Mouse (Mus musculus) hindbrain, embryonic 11.5 days (tissue): Measurements from ENCODE around the gene Otp. TPM values are rescaled to one million over a fixed set of nuclear protein-coding genes. Genes with fewer than 3 reads are reported as not detected.

Experiments used
- ATAC-seq: fragments of 200-750 bp; cut with Nextera tagmentation; 2 replicates; pipeline ENCODE4 v1.8.0; 2017; ENCODE audit warnings: mild to moderate bottlenecking, moderate TSS enrichment, moderate library complexity; ENCODE audit not compliant: low FRiP score
- DNase-seq: peaks from one replicate; pipeline ENCODE4 v3.0.0-alpha.2; 2015; ENCODE audit warnings: low spot score
- H3K27ac ChIP-seq: fragments of 300-500 bp; sonication (generic); 2 replicates; pipeline ENCODE4 v1.5.1; 2014; ENCODE audit warnings: mild to moderate bottlenecking, low read depth, low read length
- H3K27me3 ChIP-seq: fragments of 300-500 bp; sonication (generic); 2 replicates; pipeline ENCODE4 v1.6.1; 2014; ENCODE audit warnings: mild to moderate bottlenecking, low read length, moderate library complexity, mixed read lengths; ENCODE audit not compliant: control insufficient read depth, insufficient read depth
- H3K36me3 ChIP-seq: fragments of 300-500 bp; sonication (generic); 2 replicates; pipeline ENCODE4 v1.6.1; 2014; ENCODE audit warnings: mild to moderate bottlenecking, low read length, moderate library complexity, mixed read lengths; ENCODE audit not compliant: control insufficient read depth, insufficient read depth
- H3K4me1 ChIP-seq: fragments of 300-500 bp; sonication (generic); replicated peaks from 2 replicates; pipeline ENCODE4 v1.6.1; 2014; ENCODE audit warnings: low read length, mixed read lengths; ENCODE audit not compliant: control insufficient read depth, insufficient read depth
- H3K4me2 ChIP-seq: fragments of 300-500 bp; sonication (generic); replicated peaks from 2 replicates; pipeline ENCODE4 v1.6.1; 2014; ENCODE audit warnings: mild to moderate bottlenecking, low read depth, low read length
- H3K4me3 ChIP-seq: fragments of 300-500 bp; sonication (generic); 2 replicates; pipeline ENCODE4 v1.5.1; 2014; ENCODE audit warnings: low read depth, low read length
- H3K9ac ChIP-seq: fragments of 300-500 bp; sonication (generic); 2 replicates; pipeline ENCODE4 v1.6.1; 2014; ENCODE audit warnings: low read depth, low read length
- H3K9me3 ChIP-seq: fragments of 300-500 bp; sonication (generic); 2 replicates; pipeline ENCODE4 v1.6.1; 2016; ENCODE audit warnings: low read length; ENCODE audit not compliant: control insufficient read depth
- WGBS: fragments of 180-500 bp; shearing (Covaris S2); extraction: QIAGEN DNeasy Blood & Tissue Kit; methylation state at CpG from one replicate; pipeline ENCODE4 v1.1.7; 2014; 5-methylcytosine and 5-hydroxymethylcytosine counted together
- polyA plus RNA-seq: library from polyadenylated mRNA; unstranded; fragments of >200 nt; fragmentation: Nextera tagmentation; extraction: Ambion mirVana; gene quantifications from 2 replicates; pipeline ENCODE4 v1.2.1, GENCODE M21; 2014

The Otp gene
- polyA plus RNA-seq, 1 experiment from 2014 or later = 14.0 TPM

DNA sequence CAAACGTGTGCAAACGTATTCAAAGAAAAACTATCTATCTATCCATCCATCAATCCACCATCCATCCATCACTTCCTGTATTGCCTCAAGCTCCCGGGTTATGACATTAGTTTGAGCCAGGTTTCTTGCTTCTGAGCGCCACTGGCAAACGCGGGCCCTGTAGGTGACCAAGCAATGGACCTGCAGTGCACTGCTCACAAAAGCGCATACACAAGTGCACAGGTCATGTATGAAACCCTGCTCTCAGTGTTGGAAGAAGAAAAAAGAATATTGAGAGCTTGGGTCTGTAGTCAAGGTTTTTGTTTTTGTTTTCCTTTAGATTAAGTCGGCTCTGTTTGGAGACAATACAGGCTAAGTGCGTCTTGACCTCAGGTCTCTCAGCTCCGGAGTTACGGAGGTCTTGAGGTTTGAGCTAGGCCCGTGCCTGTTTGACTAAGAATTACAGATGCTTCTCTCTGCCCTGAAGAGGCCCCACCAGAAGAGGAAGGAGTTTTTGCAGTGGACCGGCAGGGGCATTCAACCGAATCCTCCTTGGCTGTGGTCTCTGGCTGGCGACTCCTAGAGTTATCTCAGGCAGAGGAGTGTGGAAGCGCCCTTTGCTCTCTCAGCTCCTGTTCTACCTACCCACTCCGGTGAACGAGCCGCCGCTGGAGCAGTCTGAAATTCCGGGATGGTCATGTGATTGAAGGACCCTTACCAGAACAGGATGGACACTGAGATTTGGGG, 4.8 kb upstream of the Otp start:
- no peak overlapping the region for H3K4me3 ChIP-seq
- DNase-seq = peak; percentile 62
- H3K9ac ChIP-seq = no peak overlapping the region
- H3K36me3 ChIP-seq = no peaks in the 10 kb centered on the region
- no peak overlapping the region for H3K27ac ChIP-seq
- peaks cover 11% of the 10 kb centered on the region for H3K4me1 ChIP-seq
- H3K27me3 ChIP-seq = peaks cover 85% of the 10 kb centered on the region
- no peak overlapping the region for H3K4me2 ChIP-seq
- no peak for ATAC-seq
- no peaks in the 10 kb centered on the region for H3K9me3 ChIP-seq
- under 1% methylated on average over 21 of the region's 21 CpGs for WGBS

GRCm38 (mm10) chr13:94871806-94872320, 3.5 kb upstream of the Otp start:
- Histone ChIP-seq H3K4me1 (peaks cover 11% of the 10 kb centered on the region), H3K4me2 (no peak overlapping the region), H3K9me3 (no peaks in the 10 kb centered on the region), H3K36me3 (no peaks in the 10 kb centered on the region), H3K27me3 (peaks cover 82% of the 10 kb centered on the region), H3K9ac (no peak overlapping the region), H3K4me3 (no peak overlapping the region), H3K27ac (no peak overlapping the region)
- DNase-seq (peak; percentile 46), ATAC-seq (no peak)
- under 1% methylated on average over 7 of the region's 7 CpGs for WGBS

DNA sequence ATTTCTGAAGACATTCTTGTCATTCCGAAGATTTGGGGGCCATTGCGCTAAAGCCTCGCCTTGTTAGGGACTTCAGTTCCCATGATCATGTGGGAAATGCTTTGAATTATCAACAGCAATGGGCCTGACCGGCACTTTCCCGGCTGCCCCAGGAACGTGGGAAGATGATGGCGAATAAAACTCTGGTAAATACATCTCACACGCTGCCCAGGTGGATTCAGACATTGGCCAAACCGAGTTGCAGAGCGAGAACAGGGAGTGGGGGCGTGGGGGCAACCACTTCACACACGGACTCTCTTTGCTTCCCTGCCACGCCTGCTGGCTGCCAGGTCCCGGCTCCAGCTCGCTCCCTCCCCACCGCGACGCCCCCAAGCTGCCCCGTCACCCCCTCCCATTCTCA, 3.0 kb upstream of the Otp start:
- Histone ChIP-seq H3K4me2 (no peak overlapping the region), H3K4me1 (peaks cover 11% of the 10 kb centered on the region), H3K36me3 (no peaks in the 10 kb centered on the region), H3K27ac (peak overlapping the region; percentile 2; the same call in 1 of the 2 replicates), H3K9me3 (no peaks in the 10 kb centered on the region), H3K9ac (no peak overlapping the region), H3K4me3 (no peak overlapping the region), H3K27me3 (peaks cover 82% of the 10 kb centered on the region)
- WGBS = under 1% methylated on average over 19 of the region's 19 CpGs
- DNase-seq (peak; percentile 54), ATAC-seq (no peak)

DNA sequence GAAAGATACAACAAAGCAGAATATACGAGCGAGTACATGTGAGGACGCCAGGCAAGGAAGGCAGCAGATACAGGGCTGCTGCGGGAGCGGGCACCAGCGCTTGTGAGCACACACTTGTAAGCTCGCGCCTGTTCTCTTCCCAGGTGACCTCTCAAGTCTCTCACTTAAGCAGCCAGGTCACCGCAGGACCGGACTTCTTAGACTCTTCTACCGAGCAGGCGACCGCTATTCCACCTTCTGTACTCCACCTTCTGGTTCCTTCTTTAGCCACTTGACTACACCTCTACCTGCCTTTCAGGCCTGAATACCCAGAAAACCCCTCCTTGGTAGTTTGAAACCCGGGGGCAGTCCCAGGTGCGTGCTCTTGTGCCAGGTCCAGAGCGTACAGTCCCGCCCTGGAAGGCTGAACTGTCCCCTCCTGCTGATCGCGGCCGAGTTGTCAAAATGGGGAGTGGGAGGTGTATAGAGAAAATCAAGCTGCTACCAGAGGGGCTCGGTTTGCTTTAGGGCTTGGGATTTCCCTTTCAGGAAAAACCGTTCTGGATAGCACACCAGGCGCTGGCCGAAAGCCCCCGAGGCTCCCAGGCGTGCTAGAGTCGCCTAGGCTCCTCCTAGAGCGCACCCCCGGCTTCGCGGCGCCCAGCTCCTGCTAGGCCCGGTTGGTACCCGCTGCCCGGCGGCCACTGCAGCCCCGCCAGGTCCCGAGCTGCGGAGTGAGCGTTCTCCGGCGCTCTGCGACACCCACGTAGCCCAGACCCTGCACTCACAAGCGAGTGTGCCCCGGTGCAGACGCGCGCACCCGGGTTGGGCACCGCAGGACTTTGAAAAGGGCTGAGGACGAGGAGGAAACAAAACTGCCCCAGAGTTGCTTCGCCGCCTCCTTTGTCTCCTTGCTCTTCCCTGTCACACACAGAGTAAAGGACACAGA, 2.0 kb upstream of the Otp start:
- Histone ChIP-seq H3K4me2 (0 out of 2 replicates have a peak overlapping the region, but pooled peaks have one; percentile 12), H3K36me3 (no peaks in the 10 kb centered on the region), H3K9ac (no peak overlapping the region), H3K27ac (peak overlapping the region; percentile 75), H3K4me1 (peaks cover 11% of the 10 kb centered on the region), H3K4me3 (peak overlapping the region; percentile 12; the same call in 1 of the 2 replicates), H3K9me3 (no peaks in the 10 kb centered on the region), H3K27me3 (peaks cover 79% of the 10 kb centered on the region)
- peak; percentile 28; the same call in 1 of the 2 replicates for ATAC-seq
- under 1% methylated on average over 53 of the region's 54 CpGs for WGBS
- peak; percentile 69 for DNase-seq

DNA sequence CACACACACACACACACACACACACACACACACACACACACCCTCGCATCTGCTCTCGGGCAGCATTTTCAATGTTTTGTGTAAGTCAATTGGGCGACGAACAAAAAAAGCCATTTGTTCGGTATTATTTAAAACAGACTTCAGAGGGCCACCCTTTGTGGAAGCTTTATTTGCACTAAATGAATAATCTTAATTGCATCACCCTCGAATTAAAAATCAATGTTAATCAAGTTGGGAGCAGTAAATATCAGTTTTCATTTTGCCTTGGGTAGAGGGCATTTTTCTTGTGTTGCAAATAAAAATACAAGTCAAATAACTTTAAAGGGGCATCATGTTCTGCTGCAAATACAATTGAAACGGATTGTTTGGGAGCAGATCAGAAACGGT, 1.4 kb upstream of the Otp start:
- WGBS = under 1% methylated on average over 8 of the region's 8 CpGs
- Histone ChIP-seq H3K27me3 (peaks cover 73% of the 10 kb centered on the region), H3K9me3 (no peaks in the 10 kb centered on the region), H3K4me3 (no peak overlapping the region), H3K27ac (no peak overlapping the region), H3K9ac (no peak overlapping the region), H3K4me2 (no peak overlapping the region), H3K4me1 (peaks cover 7% of the 10 kb centered on the region; the same call in 1 of the 2 replicates), H3K36me3 (no peaks in the 10 kb centered on the region)
- no peak for DNase-seq
- no peak for ATAC-seq

GRCm38 (mm10) chr13:94874656-94875395, 576 bp upstream of the Otp start:
- Histone ChIP-seq H3K4me2 (peak overlapping the region; percentile 17; the same call in 1 of the 2 replicates), H3K4me3 (no peak overlapping the region), H3K27ac (peak overlapping the region; percentile 18; the same call in 1 of the 2 replicates), H3K9ac (no peak overlapping the region), H3K4me1 (peaks cover 7% of the 10 kb centered on the region; the same call in 1 of the 2 replicates), H3K27me3 (peaks cover 72% of the 10 kb centered on the region), H3K36me3 (no peaks in the 10 kb centered on the region), H3K9me3 (no peaks in the 10 kb centered on the region)
- DNase-seq (peak; percentile 53), ATAC-seq (peak; percentile 56)
- under 1% methylated on average over 23 of the region's 23 CpGs for WGBS

DNA sequence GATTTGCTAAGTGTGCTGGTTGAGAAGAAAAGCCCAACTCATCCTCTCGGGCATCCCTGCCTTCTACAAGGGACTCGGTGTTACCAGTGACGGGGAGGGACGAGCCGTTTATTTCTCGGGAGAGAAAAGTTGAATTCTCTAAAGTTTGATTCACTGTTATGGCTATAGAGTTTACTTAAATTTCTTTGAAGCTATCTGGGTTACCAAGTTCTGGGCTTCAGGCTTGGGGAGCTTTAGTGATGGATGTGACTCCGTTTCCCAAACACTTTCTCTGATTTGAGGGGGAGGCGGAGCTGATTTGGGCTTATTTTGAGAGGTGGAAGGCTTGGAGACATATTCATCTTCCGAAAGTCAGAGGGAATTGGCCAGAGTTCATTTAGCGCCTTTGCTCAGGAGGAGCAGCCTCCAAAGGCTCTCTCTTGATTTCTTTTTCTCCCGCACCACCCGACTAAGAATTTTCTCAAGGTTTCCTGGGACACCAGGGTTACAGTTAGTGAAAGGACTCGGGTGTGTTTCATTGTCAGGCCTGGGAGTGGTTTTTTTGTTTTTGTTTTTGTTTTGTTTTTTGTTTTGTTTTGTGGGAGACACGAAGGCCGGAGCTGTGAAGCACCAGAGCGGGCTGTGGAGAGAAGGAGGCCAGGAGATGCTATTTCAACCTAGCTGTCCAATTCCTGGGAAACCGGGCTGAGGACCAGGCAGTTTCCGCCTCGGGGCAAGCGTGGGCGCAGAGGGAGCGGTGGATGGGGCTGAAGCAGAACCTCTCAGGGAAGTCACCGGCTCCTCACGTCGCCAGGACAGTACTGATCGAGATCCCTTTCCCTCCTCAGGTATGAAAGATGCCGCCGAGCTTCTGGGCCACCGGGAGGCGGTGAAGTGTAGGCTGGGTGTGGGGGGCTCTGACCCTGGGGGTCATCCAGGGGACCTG, 1.1 kb downstream of the Otp start:
- H3K36me3 ChIP-seq = no peaks in the 10 kb centered on the region
- no peaks in the 10 kb centered on the region for H3K9me3 ChIP-seq
- under 1% methylated on average over 30 of the region's 30 CpGs for WGBS
- H3K4me2 ChIP-seq = no peak overlapping the region
- H3K4me1 ChIP-seq = peaks cover 7% of the 10 kb centered on the region; the same call in 1 of the 2 replicates
- peak overlapping the region; percentile 24 for H3K4me3 ChIP-seq
- H3K27ac ChIP-seq = peak overlapping the region; percentile 62
- ATAC-seq = no peak
- DNase-seq = peak; percentile 56
- H3K27me3 ChIP-seq = peaks cover 73% of the 10 kb centered on the region
- peak overlapping the region; percentile 27; the same call in 1 of the 2 replicates for H3K9ac ChIP-seq
